Mouse (Mus musculus) embryonic fibroblast, embryonic 13.5 days (primary cell): ENCODE measurements around the gene Pcca.

Experiments used
- CTCF ChIP-seq: IDR thresholded peaks from 2 replicates; pipeline ENCODE4 v1.5.1; 2011; ENCODE audit warnings: mild to moderate bottlenecking, control low read depth, low read length, moderate library complexity, borderline replicate concordance; ENCODE audit not compliant: insufficient read depth
- POLR2A ChIP-seq: IDR thresholded peaks from 2 replicates; pipeline ENCODE4 v1.6.1; 2011; ENCODE audit warnings: low read depth, mild to moderate bottlenecking, control low read depth, low read length, moderate library complexity

GRCm38 (mm10) chr14:122825464-122825863 lies 291.3 kb downstream of the Pcca start:
- TF ChIP-seq CTCF (no peak), POLR2A (no peak)
